Mouse (Mus musculus) forebrain, embryonic 16.5 days (tissue): ENCODE measurements at regions not wholly inside any gene's neighbourhood (a gene's known extent, or its start where the extent isn't known, plus 50 kb on each side); places are given as distances from the start of the nearest gene placed in this dataset. TPM values are rescaled to one million over a fixed set of nuclear protein-coding genes. Genes with fewer than 3 reads are reported as not detected.
"Not testable (repeated sequence)": the region's sequence is repeated elsewhere in the genome, so short reads cannot be mapped to it uniquely, and the experiment has no call there.

Experiments
- ATAC-seq: fragments of 200-750 bp; cut with Nextera tagmentation; 2 replicates; pipeline ENCODE4 v1.8.0; 2017; ENCODE audit warnings: mild to moderate bottlenecking, moderate library complexity
- H3K27ac ChIP-seq: fragments of 300-500 bp; sonication (generic); 2 replicates; pipeline ENCODE4 v1.5.1; 2014; ENCODE audit warnings: low read length, control low read depth
- H3K27me3 ChIP-seq: fragments of 300-500 bp; sonication (generic); replicated peaks from 2 replicates; pipeline ENCODE4 v1.6.1; 2014; ENCODE audit warnings: low read length; ENCODE audit not compliant: control insufficient read depth, insufficient read depth
- H3K36me3 ChIP-seq: fragments of 300-500 bp; sonication (generic); 2 replicates; pipeline ENCODE4 v1.6.1; 2014; ENCODE audit not compliant: control insufficient read depth, insufficient read depth
- H3K4me1 ChIP-seq: fragments of 300-500 bp; sonication (generic); replicated peaks from 2 replicates; pipeline ENCODE4 v1.6.1; 2014; ENCODE audit warnings: low read length; ENCODE audit not compliant: control insufficient read depth, insufficient read depth
- H3K4me2 ChIP-seq: fragments of 300-500 bp; sonication (generic); 2 replicates; pipeline ENCODE4 v1.6.1; 2014; ENCODE audit warnings: mild to moderate bottlenecking, low read length, control low read depth
- H3K4me3 ChIP-seq: fragments of 300-500 bp; sonication (generic); replicated peaks from 2 replicates; pipeline ENCODE4 v1.5.1; 2014; ENCODE audit warnings: mild to moderate bottlenecking, low read length, control low read depth
- H3K9ac ChIP-seq: fragments of 300-500 bp; sonication (generic); replicated peaks from 2 replicates; pipeline ENCODE4 v1.6.1; 2014; ENCODE audit warnings: low read depth, low read length, control low read depth
- H3K9me3 ChIP-seq: fragments of 300-500 bp; sonication (generic); 2 replicates; pipeline ENCODE4 v1.6.1; 2016; ENCODE audit warnings: low read length; ENCODE audit not compliant: control insufficient read depth
- WGBS: fragments of 180-500 bp; shearing (Covaris S2); extraction: QIAGEN DNeasy Blood & Tissue Kit; methylation state at CpG from one replicate; pipeline ENCODE4 v1.1.7; 2014; 5-methylcytosine and 5-hydroxymethylcytosine counted together
- microRNA-seq: library from miRNA; unstranded; fragments of <30 nt; microRNA quantifications from one replicate; pipeline ENCODE4, GENCODE M21; 2017

DNA sequence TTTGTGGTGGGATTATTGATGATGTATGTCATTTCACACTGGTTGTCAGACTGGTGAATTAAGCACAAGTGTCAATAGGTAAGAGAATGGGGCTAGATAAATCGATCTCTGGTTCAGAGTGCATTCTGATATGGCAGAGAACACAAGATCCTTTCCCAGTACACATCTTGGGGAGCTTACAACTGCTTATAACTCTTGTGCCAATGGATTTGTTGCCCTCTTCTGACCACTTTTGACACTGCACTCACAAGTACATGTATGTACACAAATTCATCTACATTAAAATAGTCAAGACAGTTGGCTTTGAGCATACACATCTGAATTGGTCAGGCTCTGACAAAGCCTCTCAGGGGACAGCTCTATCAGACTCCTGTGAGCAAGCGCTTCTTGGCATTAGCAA is 738.1 kb downstream of the Trib2 start:
- 70% methylated on average over 2 of the region's 2 CpGs for WGBS
- Histone ChIP-seq H3K27me3 (no peaks in the 10 kb centered on the region), H3K4me3 (no peak overlapping the region), H3K4me2 (no peak overlapping the region), H3K4me1 (no peaks in the 10 kb centered on the region), H3K9me3 (no peaks in the 10 kb centered on the region), H3K27ac (no peak overlapping the region), H3K9ac (no peak overlapping the region), H3K36me3 (no peaks in the 10 kb centered on the region)
- ATAC-seq = peak; percentile 63; the same call in 1 of the 2 replicates

- 57% methylated on average over 1 of the region's 1 CpGs for WGBS
- ATAC-seq = peak; percentile 67; the same call in 1 of the 2 replicates
Measured at GRCm38 (mm10) chr12:15064351-15064750, 752.4 kb downstream of the Trib2 start.

DNA sequence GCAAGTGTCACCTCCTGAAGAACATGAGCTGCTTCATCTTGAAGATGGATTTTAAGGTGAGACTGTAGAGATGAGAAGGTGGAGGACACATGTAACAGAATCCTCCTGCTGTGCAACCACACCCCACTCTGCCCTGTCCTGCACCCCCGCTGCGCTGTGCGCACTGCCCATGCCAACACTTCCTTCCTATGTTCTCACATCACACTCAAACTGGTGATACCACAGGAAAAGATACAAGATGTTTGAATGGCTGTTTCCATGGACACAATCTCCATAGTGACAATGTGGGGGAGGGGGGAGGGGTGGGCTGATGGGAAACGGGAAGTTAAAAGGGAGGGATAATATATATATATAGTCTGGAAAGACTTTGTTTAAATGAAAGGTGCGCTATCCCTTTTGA is 765.3 kb downstream of the Trib2 start:
- Histone ChIP-seq H3K4me1 (no peaks in the 10 kb centered on the region), H3K9ac (no peak overlapping the region), H3K27me3 (no peaks in the 10 kb centered on the region), H3K27ac (no peak overlapping the region), H3K36me3 (no peaks in the 10 kb centered on the region), H3K4me2 (no peak overlapping the region), H3K9me3 (no peaks in the 10 kb centered on the region), H3K4me3 (no peak overlapping the region)
- 88% methylated on average over 5 of the region's 5 CpGs for WGBS
- no peak for ATAC-seq

More at GRCm38 (mm10) chr12:15064351-15064750, 752.4 kb downstream of the Trib2 start:
- Histone ChIP-seq H3K4me2 (no peak overlapping the region), H3K4me3 (no peak overlapping the region), H3K4me1 (no peaks in the 10 kb centered on the region), H3K27ac (no peak overlapping the region), H3K9me3 (no peaks in the 10 kb centered on the region), H3K9ac (no peak overlapping the region), H3K36me3 (no peaks in the 10 kb centered on the region), H3K27me3 (no peaks in the 10 kb centered on the region)

- Histone ChIP-seq H3K4me3 (no peak overlapping the region), H3K4me1 (no peaks in the 10 kb centered on the region), H3K4me2 (no peak overlapping the region), H3K9ac (no peak overlapping the region), H3K27me3 (no peaks in the 10 kb centered on the region), H3K9me3 (no peaks in the 10 kb centered on the region), H3K27ac (no peak overlapping the region), H3K36me3 (no peaks in the 10 kb centered on the region)
- WGBS = 66% methylated on average over 2 of the region's 2 CpGs
- no peak; the same call in 1 of the 2 replicates for ATAC-seq
Measured at GRCm38 (mm10) chr12:15043264-15043663, 773.5 kb downstream of the Trib2 start.

GRCm38 (mm10) chr12:15011091-15011490 is 805.6 kb downstream of the Trib2 start:
- Histone ChIP-seq H3K36me3 (no peaks in the 10 kb centered on the region), H3K9ac (no peak overlapping the region), H3K4me2 (no peak overlapping the region), H3K9me3 (no peaks in the 10 kb centered on the region), H3K4me1 (no peaks in the 10 kb centered on the region), H3K27me3 (no peaks in the 10 kb centered on the region), H3K4me3 (no peak overlapping the region), H3K27ac (no peak overlapping the region)
- ATAC-seq = no peak

GRCm38 (mm10) chr12:15002401-15002800 is 814.3 kb downstream of the Trib2 start:
- ATAC-seq, H3K27ac ChIP-seq: not testable (repeated sequence)
- 85% methylated on average over 1 of the region's 1 CpGs for WGBS

More at GRCm38 (mm10) chr12:15002401-15002800, 814.3 kb downstream of the Trib2 start:
- not testable (repeated sequence) for H3K9ac ChIP-seq, H3K36me3 ChIP-seq, H3K27me3 ChIP-seq, H3K4me2 ChIP-seq, H3K4me1 ChIP-seq, H3K4me3 ChIP-seq, H3K9me3 ChIP-seq

Small RNAs in the stretch of these regions (microRNA-seq; reads per million reads assigned to microRNA genes)
- gene Gm27682 = not detected
